Mouse (Mus musculus) neutrophil, adult 83 days (primary cell): ENCODE data around the gene Mob4. TPM values are rescaled to one million over a fixed set of nuclear protein-coding genes. Genes with fewer than 3 reads are reported as not detected.

Source experiments
- total RNA-seq, 2 experiments: library from RNA; stranded (reverse); gene quantifications; one replicate each; pipeline ENCODE4 v1.2.4; 2023

The Mob4 gene
- total RNA-seq, result 10 to 100 TPM; 34.7 to 37.9 TPM

GRCm38 (mm10) chr1:55130943-55131401 is at the start of gene Mob4:
Gene Mob4 (plus strand): TSS chr1:55131231.

GRCm38 (mm10) chr1:55087932-55088610 is 43.0 kb upstream of the Mob4 start, which contains the start of the genes Hspe1 and Hspd1:
Gene Hspe1 (plus strand): TSS chr1:55088132.
Gene Hspd1 (minus strand): TSS chr1:55088243.

Other genes starting within 250 kb of the Mob4 start
- 100 to 1,000 TPM; 250 to 277 TPM for gene Ankrd44, start 204.8 kb upstream of the Mob4 start, total RNA-seq
- 100 to 1,000 TPM; 194 to 205 TPM for gene Sf3b1, start 103.8 kb upstream of the Mob4 start, total RNA-seq
- gene Coq10b, start 78.5 kb upstream of the Mob4 start, total RNA-seq, result 10 to 100 TPM; 27.5 to 28.8 TPM
- gene Hspe1, start 43.1 kb upstream of the Mob4 start, total RNA-seq, result 10 to 100 TPM; 41.1 to 51.8 TPM
- 10 to 100 TPM; 55.1 to 72.4 TPM for gene Hspd1, start 43.0 kb upstream of the Mob4 start, total RNA-seq
- gene Rftn2, start 95.6 kb downstream of the Mob4 start, total RNA-seq, result under 1 TPM; 0.64 to 0.97 TPM
- 1 to 10 TPM; 2.2 to 2.3 TPM for gene Mars2, start 105.9 kb downstream of the Mob4 start, total RNA-seq
- gene Boll, start 232.2 kb downstream of the Mob4 start, total RNA-seq, result not detected